9 mouse cellular contexts compared by ENCODE assay signal in the genomic region with DNA sequence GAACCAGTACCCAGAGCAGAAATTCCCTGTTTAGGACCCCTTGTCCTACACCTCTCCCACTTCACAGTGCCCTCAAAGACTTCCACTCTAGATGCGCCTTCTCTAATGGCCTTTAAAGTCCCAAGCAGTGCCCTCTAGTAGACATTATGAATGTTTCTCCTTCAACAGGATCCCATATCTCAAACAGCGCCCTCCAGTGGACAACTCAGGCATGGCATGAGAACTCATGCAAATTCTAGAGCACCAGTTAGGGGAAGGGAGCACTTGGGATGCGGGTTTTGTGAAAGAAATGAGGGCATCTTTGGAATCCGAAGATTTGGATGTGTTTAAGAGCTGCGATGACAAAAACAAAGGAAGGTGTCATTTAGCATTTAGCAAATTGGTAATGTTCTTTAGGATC. TPM values are rescaled to one million over a fixed set of nuclear protein-coding genes. Genes with fewer than 3 reads are reported as not detected.
DNase-seq lines count a peak whose midpoint lies in the region; ATAC-seq and TF ChIP-seq lines count a peak whose summit lies in the region.
"Had no signal": no experiment of that assay in that cellular context is flagged by ENCODE, and none has a peak within 500 bp of the region (broad histone marks: within the 10 kb centered on the region; RNA-seq: fewer than 3 reads in every experiment).

No protein-coding gene starts in this region.

- H3K27me3 ChIP-seq in kidney, postnatal 0 days (ENCODE audit: insufficient read depth, low read length) = peaks cover 22% of the 10 kb centered on the region; the same call in 1 of the 2 replicates

- no peak overlapping the region for H3K27ac ChIP-seq in kidney, postnatal 0 days
- H3K27ac ChIP-seq: neural tube, embryonic 13.5 days had no signal

- TF ChIP-seq CTCF in kidney, postnatal 0 days (IDR thresholded peaks at IDR 0.05; ENCODE audit: low read depth) = peak; percentile 78

- intact Hi-C loops in left cerebral cortex, postnatal 25 days (cut with DNase I) = no loop called here

- H3K9me3 ChIP-seq in kidney, postnatal 0 days (replicated peaks; ENCODE audit: low read length) = no peaks in the 10 kb centered on the region

- no peak overlapping the region for H3K4me2 ChIP-seq in kidney, postnatal 0 days (ENCODE audit: low read length)
- H3K4me2 ChIP-seq: neural tube, embryonic 13.5 days had no signal

- ATAC-seq in kidney, postnatal 0 days (replicated peaks; ENCODE audit: low FRiP score, low read depth) = no peak
- 0 out of 2 replicates have a peak, but pooled peaks have one; percentile 23 for ATAC-seq in granulocyte monocyte progenitor cell, adult 5-6 weeks (replicated peaks; ENCODE audit: poor library complexity, severe bottlenecking)

- no peak overlapping the region for H3K9ac ChIP-seq in kidney, postnatal 0 days (ENCODE audit: low read depth, low read length)
- H3K9ac ChIP-seq: neural tube, embryonic 13.5 days had no signal

- H3K4me3 ChIP-seq in kidney, postnatal 0 days (replicated peaks; ENCODE audit: low read depth, low read length) = no peak overlapping the region
- H3K4me3 ChIP-seq: neural tube, embryonic 13.5 days had no signal

- WGBS in kidney, postnatal 0 days = 65% methylated on average over 5 of the region's 5 CpGs

- H3K36me3 ChIP-seq in kidney, postnatal 0 days (ENCODE audit: insufficient read depth, low read length) = no peaks in the 10 kb centered on the region
- H3K36me3 ChIP-seq: neural tube, embryonic 13.5 days had no signal

- peaks cover 23% of the 10 kb centered on the region for H3K4me1 ChIP-seq in kidney, postnatal 0 days (replicated peaks; ENCODE audit: insufficient read depth, low read length)

- no peak for DNase-seq in kidney, postnatal 0 days (ENCODE audit: low spot score)
- no peak for DNase-seq in kidney, postnatal 14 days
- DNase-seq in B cell, adult 2 months = peak; percentile 83 to 84
- DNase-seq in R1 (ENCODE audit: low read depth, low spot score) = peak; percentile 90
- DNase-seq in testis, postnatal 10 days (ENCODE audit: low spot score) = peak; percentile 84
- DNase-seq in left cerebral cortex, postnatal 25 days (ENCODE audit: low spot score in 2 of 2) = no peak
- no peak for DNase-seq in gastrocnemius, adult 8-10 months (ENCODE audit: low spot score in 2 of 2)

RNA-seq across cellular contexts. Expression of gene Ache, which starts 2.3 kb away (rescaled TPM):
- polyA plus RNA-seq in kidney, postnatal 0 days (2015; fragmentation: Nextera tagmentation; extraction: Ambion mirVana) = 6.5 and 7.4 TPM in 2 replicates
- not detected in 2 replicates for total RNA-seq in granulocyte monocyte progenitor cell, adult 5-6 weeks (2014; fragmentation: Nextera tagmentation)
- total RNA-seq in granulocyte monocyte progenitor cell, adult 5-6 weeks (2017) = 0.04 and 0.10 TPM in 2 replicates
- total RNA-seq in left cerebral cortex, postnatal 25 days (2021) = 10 to 100 TPM; 54.9 to 63.3 TPM
- total RNA-seq in gastrocnemius, adult 8-10 months (2022) = 10 to 100 TPM; 15.8 to 27.7 (median 20.1) TPM

RNA-seq across cellular contexts. Expression of gene Ufsp1, which starts 9.4 kb away (rescaled TPM):
- polyA plus RNA-seq in kidney, postnatal 0 days (2015; fragmentation: Nextera tagmentation; extraction: Ambion mirVana) = 11.4 and 12.8 TPM in 2 replicates
- 0.53 TPM in 1 of 2 replicates, not detected in the other for total RNA-seq in granulocyte monocyte progenitor cell, adult 5-6 weeks (2014; fragmentation: Nextera tagmentation)
- 0.43 and 5.2 TPM in 2 replicates for total RNA-seq in granulocyte monocyte progenitor cell, adult 5-6 weeks (2017)
- 10 to 100 TPM in 1 of 2 experiments, 1 to 10 TPM in 1; 9.8 to 13.3 TPM for total RNA-seq in left cerebral cortex, postnatal 25 days (2021)
- 10 to 100 TPM; 14.6 to 22.7 (median 19.1) TPM for total RNA-seq in gastrocnemius, adult 8-10 months (2022)

RNA-seq across cellular contexts. Expression of gene Srrt, which starts 22.4 kb away (rescaled TPM):
- 68.0 and 77.7 TPM in 2 replicates for polyA plus RNA-seq in kidney, postnatal 0 days (2015; fragmentation: Nextera tagmentation; extraction: Ambion mirVana)
- total RNA-seq in granulocyte monocyte progenitor cell, adult 5-6 weeks (2014; fragmentation: Nextera tagmentation) = 238 and 321 TPM in 2 replicates
- total RNA-seq in granulocyte monocyte progenitor cell, adult 5-6 weeks (2017) = 239 and 278 TPM in 2 replicates
- total RNA-seq in left cerebral cortex, postnatal 25 days (2021) = 100 to 1,000 TPM; 176 to 178 TPM
- 10 to 100 TPM; 30.0 to 37.2 (median 34.0) TPM for total RNA-seq in gastrocnemius, adult 8-10 months (2022)

RNA-seq across cellular contexts. Expression of gene Trip6, which starts 29.2 kb away (rescaled TPM):
- 74.8 and 75.6 TPM in 2 replicates for polyA plus RNA-seq in kidney, postnatal 0 days (2015; fragmentation: Nextera tagmentation; extraction: Ambion mirVana)
- 9.4 and 9.9 TPM in 2 replicates for total RNA-seq in granulocyte monocyte progenitor cell, adult 5-6 weeks (2014; fragmentation: Nextera tagmentation)
- total RNA-seq in granulocyte monocyte progenitor cell, adult 5-6 weeks (2017) = 2.9 and 5.6 TPM in 2 replicates
- total RNA-seq in left cerebral cortex, postnatal 25 days (2021) = 1 to 10 TPM; 4.3 to 5.9 TPM
- total RNA-seq in gastrocnemius, adult 8-10 months (2022) = 1 to 10 TPM; 1.4 to 3.9 (median 2.1) TPM

RNA-seq across cellular contexts. Expression of gene Slc12a9, which starts 48.4 kb away (rescaled TPM):
- 11.8 and 12.0 TPM in 2 replicates for polyA plus RNA-seq in kidney, postnatal 0 days (2015; fragmentation: Nextera tagmentation; extraction: Ambion mirVana)
- total RNA-seq in granulocyte monocyte progenitor cell, adult 5-6 weeks (2014; fragmentation: Nextera tagmentation) = 16.3 and 26.3 TPM in 2 replicates
- total RNA-seq in granulocyte monocyte progenitor cell, adult 5-6 weeks (2017) = 6.5 and 6.6 TPM in 2 replicates
- 10 to 100 TPM; 21.3 to 23.2 TPM for total RNA-seq in left cerebral cortex, postnatal 25 days (2021)
- 1 to 10 TPM; 1.7 to 3.6 (median 1.9) TPM for total RNA-seq in gastrocnemius, adult 8-10 months (2022)

Comparison
In these comparisons a context has a peak if more than half of its experiments do, and no peak if none do; other contexts are left out.
1. DNase-seq: peak in B cell, adult 2 months (2 of 2), R1 (single experiment) and testis, postnatal 10 days (single experiment); none in kidney, postnatal 0 days (single experiment), kidney, postnatal 14 days (single experiment), left cerebral cortex, postnatal 25 days (0 of 2) and gastrocnemius, adult 8-10 months (0 of 2).
2. RNA of gene Ache, which starts 2.3 kb away (total RNA-seq): 54.9 to 63.3 TPM in left cerebral cortex, postnatal 25 days and 15.8 to 27.7 TPM in gastrocnemius, adult 8-10 months; 0.04 to 0.10 TPM in granulocyte monocyte progenitor cell, adult 5-6 weeks; every median in the first group is over 10 times any median in the second.
3. RNA of gene Srrt, which starts 22.4 kb away (total RNA-seq): 238 to 321 TPM in granulocyte monocyte progenitor cell, adult 5-6 weeks and 176 to 178 TPM in left cerebral cortex, postnatal 25 days; 30.0 to 37.2 TPM in gastrocnemius, adult 8-10 months; every median in the first group is over 4 times any median in the second.